Mouse (Mus musculus) embryonic facial prominence, embryonic 12.5 days (tissue): ENCODE measurements around the gene Ccdc28b. TPM values are rescaled to one million over a fixed set of nuclear protein-coding genes. Genes with fewer than 3 reads are reported as not detected.

Source experiments
- polyA plus RNA-seq: library from polyadenylated mRNA; unstranded; fragments of >200 nt; fragmentation: Nextera tagmentation; extraction: Ambion mirVana; gene quantifications from 2 replicates; pipeline ENCODE4 v1.2.1, GENCODE M21; 2016

The Ccdc28b gene
- polyA plus RNA-seq, 1 experiment from 2014 or later = 63.7 TPM

Other genes starting within 250 kb of the Ccdc28b start
- gene Zbtb8a, start 245.8 kb downstream of the Ccdc28b start, polyA plus RNA-seq = 9.9 and 10.8 TPM in 2 replicates
- 3.5 TPM in 2 replicates for gene Zbtb8b, start 183.1 kb downstream of the Ccdc28b start, polyA plus RNA-seq
- gene Bsdc1, start 162.4 kb downstream of the Ccdc28b start, polyA plus RNA-seq = 28.5 and 29.2 TPM in 2 replicates
- not detected in 2 replicates for gene Tssk3, start 132.9 kb downstream of the Ccdc28b start, polyA plus RNA-seq
- gene Fam229a, start 132.8 kb downstream of the Ccdc28b start, polyA plus RNA-seq = 0.32 TPM in 1 of 2 replicates, not detected in the other
- gene Marcksl1, start 110.4 kb downstream of the Ccdc28b start, polyA plus RNA-seq = 1,543 and 1,552 TPM in 2 replicates
- 246 and 251 TPM in 2 replicates for gene Hdac1, start 81.2 kb downstream of the Ccdc28b start, polyA plus RNA-seq
- gene Lck, start 50.3 kb downstream of the Ccdc28b start, polyA plus RNA-seq = 10.8 and 12.6 TPM in 2 replicates
- gene Fam167b, start 45.4 kb downstream of the Ccdc28b start, polyA plus RNA-seq = 3.6 and 5.1 TPM in 2 replicates
- 257 and 260 TPM in 2 replicates for gene Eif3i, start 23.3 kb downstream of the Ccdc28b start, polyA plus RNA-seq
- gene Tmem234, start 23.3 kb downstream of the Ccdc28b start, polyA plus RNA-seq = 180 TPM in 2 replicates
- 2.3 and 3.2 TPM in 2 replicates for gene Dcdc2b, start 9.7 kb downstream of the Ccdc28b start, polyA plus RNA-seq
- gene Iqcc, start 4.8 kb downstream of the Ccdc28b start, polyA plus RNA-seq = 29.8 and 33.0 TPM in 2 replicates
- gene Txlna, start 17.1 kb upstream of the Ccdc28b start, polyA plus RNA-seq = 100 TPM in 2 replicates
- 14.4 and 15.3 TPM in 2 replicates for gene Kpna6, start 48.8 kb upstream of the Ccdc28b start, polyA plus RNA-seq
- 16.5 and 18.7 TPM in 2 replicates for gene Tmem39b, start 72.9 kb upstream of the Ccdc28b start, polyA plus RNA-seq
- 191 and 204 TPM in 2 replicates for gene Khdrbs1, start 118.4 kb upstream of the Ccdc28b start, polyA plus RNA-seq
- 306 and 332 TPM in 2 replicates for gene Ptp4a2, start 187.3 kb upstream of the Ccdc28b start, polyA plus RNA-seq